Mouse (Mus musculus) E14TG2a.4 (cell line): ENCODE measurements around the gene Glb1.

ENCODE experiments used
- CTCF ChIP-seq: conservative IDR thresholded peaks from 2 replicates; pipeline ENCODE4 v1.5.1; 2014; ENCODE audit warnings: low read length
- NANOG ChIP-seq: IDR thresholded peaks from 2 replicates; pipeline ENCODE4 v1.6.1; 2014; ENCODE audit warnings: borderline replicate concordance, low read length, mixed read lengths

GRCm38 (mm10) chr9:114496469-114496868 lies 95.6 kb downstream of the Glb1 start:
- no peak for TF ChIP-seq CTCF
- TF ChIP-seq NANOG: no peak
